Mouse (Mus musculus): Measurements from ENCODE around the gene Tap1.

DNA sequence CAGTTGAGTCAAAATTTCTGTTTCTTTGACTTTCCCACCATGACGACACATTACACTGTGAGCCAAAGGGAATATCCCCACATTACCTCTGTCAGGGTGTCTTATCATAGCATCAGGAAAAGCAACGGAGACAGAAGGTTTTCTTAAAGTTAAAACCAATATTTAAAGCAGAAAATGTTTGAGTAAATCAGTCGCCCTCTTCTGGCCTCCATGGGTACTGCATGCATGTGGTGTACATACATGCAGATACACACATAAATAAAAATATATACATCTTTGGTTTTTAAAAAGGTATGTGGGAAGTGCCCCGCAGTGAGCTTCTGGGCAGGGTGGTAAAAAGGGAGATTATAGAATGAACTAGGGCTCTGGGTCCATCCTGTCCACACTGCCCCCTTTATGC, 10.2 kb upstream of the Tap1 start:
- TF ChIP-seq CTCF (IDR thresholded peaks at IDR 0.05; ENCODE audit: low read depth, low read length) (no peak; the same call in 1 of the 2 replicates), GATA1 (IDR thresholded peaks at IDR 0.05; ENCODE audit: borderline replicate concordance, low read length) (no peak), TAL1 (conservative IDR thresholded peaks at IDR 0.05; ENCODE audit: low read depth, low read length) (no peak), POLR2AphosphoS5 (IDR thresholded peaks at IDR 0.05; ENCODE audit: insufficient replicate concordance, low read depth, low read length) (no peak), GATA2 (IDR thresholded peaks at IDR 0.05; ENCODE audit: borderline replicate concordance, low read depth, low read length) (no peak)
